Mouse (Mus musculus): ENCODE measurements around the gene Htt.

DNA sequence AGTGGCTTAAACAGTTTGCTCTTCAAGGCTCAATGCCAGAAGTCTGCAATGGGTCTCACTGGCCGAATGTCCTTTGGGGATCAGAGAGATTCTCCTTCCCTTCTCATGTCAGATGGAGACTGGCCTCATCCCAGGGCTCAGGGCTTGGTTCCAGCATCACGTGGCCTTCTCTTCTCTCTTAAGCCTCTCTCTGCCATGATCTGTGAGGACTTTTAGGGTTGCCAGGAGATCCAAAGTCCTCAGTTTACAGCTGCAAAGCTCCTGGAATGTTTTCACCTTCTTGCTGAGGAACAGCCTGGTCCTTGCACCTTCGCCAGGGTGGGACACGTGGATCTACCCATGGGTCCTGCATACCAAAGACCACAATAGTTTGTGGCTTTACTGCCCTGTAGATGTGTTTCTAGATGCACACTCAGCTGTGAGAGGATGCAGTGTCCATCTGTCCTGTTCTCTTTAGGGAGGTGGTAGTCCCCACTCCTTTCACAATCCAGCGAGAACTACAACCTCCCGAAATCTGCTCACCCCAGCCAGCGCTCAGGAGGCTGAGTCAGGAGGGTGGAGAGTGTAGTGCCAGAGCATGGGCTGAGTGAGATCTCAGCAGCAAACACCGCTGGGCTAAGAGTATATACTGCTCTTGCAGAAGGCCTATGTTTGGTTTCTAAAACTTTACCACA, 189.8 kb downstream of the Htt start:
- no peak for TF ChIP-seq EP300 (IDR thresholded peaks at IDR 0.05; ENCODE audit: insufficient read depth, low read depth, low read length)
- no peak for TF ChIP-seq POLR2A (IDR thresholded peaks at IDR 0.05; ENCODE audit: insufficient read depth, low read length)
- TF ChIP-seq CTCF (IDR thresholded peaks at IDR 0.05; ENCODE audit: low read depth, low read length) = no peak
